Mouse (Mus musculus) mature B cell (primary cell): ENCODE measurements around the gene Asz1.

Experiments used
- in situ Hi-C: fragments of 300-500 bp; cut with MboI; formaldehyde crosslinking; loops from 2 replicates; pipeline ENCODE4 v1.14.3; 2019

Gene Asz1

GRCm38 (mm10) chr6:18007356-18007755 lies 101.5 kb downstream of the Asz1 start:
- in situ Hi-C loops, result no loop called here

GRCm38 (mm10) chr6:18002065-18002464 lies 106.8 kb downstream of the Asz1 start:
- in situ Hi-C loops, result no loop called here
